Mouse (Mus musculus) bone marrow macrophage, adult 2 months (primary cell): ENCODE measurements around the gene Xpnpep1.

ENCODE experiments used
- CTCF ChIP-seq: IDR thresholded peaks from 2 replicates; pipeline ENCODE4 v1.5.1; 2012; ENCODE audit warnings: low read depth, mild to moderate bottlenecking, low read length, moderate library complexity
- POLR2A ChIP-seq: IDR thresholded peaks from 2 replicates; pipeline ENCODE4 v1.6.1; 2012; ENCODE audit warnings: mild to moderate bottlenecking, low read depth, low read length, borderline replicate concordance

DNA sequence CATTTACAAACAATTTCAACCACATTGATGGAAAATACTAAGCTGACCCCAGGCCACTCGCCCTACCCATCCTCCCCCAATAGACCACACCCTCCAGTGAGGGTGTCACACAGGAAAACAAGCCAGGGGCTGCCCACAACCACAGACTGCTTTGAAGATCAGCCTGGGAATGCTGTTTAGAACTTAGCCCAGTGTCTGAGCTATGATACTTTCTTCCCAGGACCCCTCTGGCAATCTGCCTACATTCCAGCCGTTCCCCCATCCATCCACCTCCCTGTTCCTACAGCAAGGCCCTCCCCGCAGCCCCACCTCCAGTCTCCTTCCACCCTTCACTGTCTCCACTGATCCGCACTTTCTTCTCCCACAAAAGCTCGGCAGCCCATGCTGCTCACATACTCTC lies 29.1 kb downstream of the Xpnpep1 start:
- no peak for TF ChIP-seq CTCF
- no peak for TF ChIP-seq POLR2A
